Mouse (Mus musculus): ENCODE measurements around the gene Rai14. TPM values are rescaled to one million over a fixed set of nuclear protein-coding genes. Genes with fewer than 3 reads are reported as not detected.
A peak's percentile ranks its signal among the peaks of the same experiment; 100 is the strongest.

Gene Rai14
- polyA plus RNA-seq, 1 experiment from 2014 or later, result 78.9 TPM

DNA sequence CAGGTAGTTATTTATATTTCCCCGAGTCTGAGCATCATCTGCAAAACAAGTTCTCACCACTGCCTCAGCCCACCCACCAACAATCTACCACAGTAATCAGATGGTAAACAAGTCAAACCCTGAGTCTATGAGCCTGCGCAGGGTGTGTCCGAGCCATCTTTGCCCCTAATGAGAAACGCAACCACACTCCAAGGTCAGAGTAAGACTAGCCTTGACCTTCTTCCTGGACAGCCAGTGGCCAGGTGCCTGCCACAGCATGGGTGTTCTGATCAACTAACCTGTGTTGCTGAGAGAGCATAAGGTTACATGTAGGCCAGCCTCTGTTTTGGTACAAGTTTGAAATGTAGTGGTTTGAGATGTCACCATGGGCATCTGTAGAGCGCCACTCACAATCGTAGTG is 7.3 kb downstream of the Rai14 start:
- no peak for ATAC-seq (ENCODE audit: insufficient number of reproducible peaks, insufficient read depth, low FRiP score, low TSS enrichment, low read depth)
- Histone ChIP-seq H3K27ac (no peak overlapping the region), H3K4me2 (no peak overlapping the region), H3K9me3 (peaks cover 4% of the 10 kb centered on the region; the same call in 1 of the 2 replicates), H3K4me1 (peaks cover 55% of the 10 kb centered on the region), H3K36me3 (peaks cover 33% of the 10 kb centered on the region), H3K4me3 (no peak overlapping the region), H3K27me3 (no peaks in the 10 kb centered on the region), H3K9ac (0 out of 2 replicates have a peak overlapping the region, but pooled peaks have one; percentile 21)
- 88% methylated on average over 6 of the region's 6 CpGs for WGBS

- Histone ChIP-seq H3K4me3 (no peak overlapping the region), H3K9me3 (peaks cover 4% of the 10 kb centered on the region; the same call in 1 of the 2 replicates), H3K4me1 (peaks cover 55% of the 10 kb centered on the region), H3K4me2 (no peak overlapping the region), H3K27ac (0 out of 2 replicates have a peak overlapping the region, but pooled peaks have one; percentile 22), H3K27me3 (no peaks in the 10 kb centered on the region), H3K9ac (no peak overlapping the region), H3K36me3 (peaks cover 35% of the 10 kb centered on the region)
- WGBS, result 68% methylated on average over 8 of the region's 8 CpGs
- no peak for ATAC-seq (ENCODE audit: insufficient number of reproducible peaks, insufficient read depth, low FRiP score, low TSS enrichment, low read depth)
These were observed 8.0 kb downstream of the Rai14 start for GRCm38 (mm10) chr15:10706414-10706813.

GRCm38 (mm10) chr15:10705752-10706151 is 8.7 kb downstream of the Rai14 start:
- Histone ChIP-seq H3K27me3 (no peaks in the 10 kb centered on the region), H3K27ac (no peak overlapping the region), H3K4me1 (peaks cover 54% of the 10 kb centered on the region), H3K4me3 (no peak overlapping the region), H3K9me3 (peaks cover 4% of the 10 kb centered on the region; the same call in 1 of the 2 replicates), H3K36me3 (peaks cover 41% of the 10 kb centered on the region), H3K9ac (no peak overlapping the region), H3K4me2 (no peak overlapping the region)
- 51% methylated on average over 5 of the region's 5 CpGs for WGBS
- ATAC-seq (ENCODE audit: insufficient number of reproducible peaks, insufficient read depth, low FRiP score, low TSS enrichment, low read depth), result no peak

- Histone ChIP-seq H3K27ac (peak overlapping the region; percentile 16; the same call in 1 of the 2 replicates), H3K9ac (no peak overlapping the region; the same call in 1 of the 2 replicates), H3K36me3 (peaks cover 33% of the 10 kb centered on the region), H3K9me3 (peaks cover 4% of the 10 kb centered on the region; the same call in 1 of the 2 replicates), H3K4me3 (no peak overlapping the region), H3K27me3 (no peaks in the 10 kb centered on the region), H3K4me2 (no peak overlapping the region), H3K4me1 (peaks cover 56% of the 10 kb centered on the region)
- WGBS, result 59% methylated on average over 8 of the region's 8 CpGs
- ATAC-seq (ENCODE audit: insufficient number of reproducible peaks, insufficient read depth, low FRiP score, low TSS enrichment, low read depth), result 0 out of 2 replicates have a peak, but pooled peaks have one; percentile 63
These were observed 10.1 kb downstream of the Rai14 start for GRCm38 (mm10) chr15:10704328-10704727.

- H3K9me3 ChIP-seq, result no peaks in the 10 kb centered on the region
- peaks cover 12% of the 10 kb centered on the region; the same call in 1 of the 2 replicates for H3K36me3 ChIP-seq
- H3K27ac ChIP-seq, result 0 out of 2 replicates have a peak overlapping the region, but pooled peaks have one; percentile 28
- H3K4me3 ChIP-seq, result no peak overlapping the region
- H3K4me1 ChIP-seq, result peaks cover 63% of the 10 kb centered on the region
- WGBS, result 51% methylated on average over 5 of the region's 5 CpGs
- H3K27me3 ChIP-seq, result no peaks in the 10 kb centered on the region
- ATAC-seq (ENCODE audit: insufficient number of reproducible peaks, insufficient read depth, low FRiP score, low TSS enrichment, low read depth), result no peak
- no peak overlapping the region for H3K4me2 ChIP-seq
- no peak overlapping the region for H3K9ac ChIP-seq
These were observed 12.9 kb downstream of the Rai14 start for GRCm38 (mm10) chr15:10701571-10701970.

- H3K27me3 ChIP-seq, result no peaks in the 10 kb centered on the region
- H3K9ac ChIP-seq, result no peak overlapping the region
- peaks cover 8% of the 10 kb centered on the region; the same call in 1 of the 2 replicates for H3K36me3 ChIP-seq
- H3K4me3 ChIP-seq, result no peak overlapping the region
- no peak overlapping the region for H3K27ac ChIP-seq
- WGBS, result 90% methylated on average over 9 of the region's 9 CpGs
- no peak for ATAC-seq (ENCODE audit: insufficient number of reproducible peaks, insufficient read depth, low FRiP score, low TSS enrichment, low read depth)
- H3K9me3 ChIP-seq, result no peaks in the 10 kb centered on the region
- H3K4me1 ChIP-seq, result peaks cover 60% of the 10 kb centered on the region
- H3K4me2 ChIP-seq, result no peak overlapping the region
These were observed 13.4 kb downstream of the Rai14 start for GRCm38 (mm10) chr15:10700891-10701466.

- peak overlapping the region; percentile 7; the same call in 1 of the 2 replicates for H3K27ac ChIP-seq
- no peak overlapping the region for H3K4me2 ChIP-seq
- no peak for ATAC-seq (ENCODE audit: insufficient number of reproducible peaks, insufficient read depth, low FRiP score, low TSS enrichment, low read depth)
- H3K27me3 ChIP-seq, result no peaks in the 10 kb centered on the region
- no peak overlapping the region for H3K4me3 ChIP-seq
- peaks cover 54% of the 10 kb centered on the region for H3K4me1 ChIP-seq
- H3K36me3 ChIP-seq, result peaks cover 8% of the 10 kb centered on the region; the same call in 1 of the 2 replicates
- H3K9ac ChIP-seq, result no peak overlapping the region
- no peaks in the 10 kb centered on the region for H3K9me3 ChIP-seq
- WGBS, result 74% methylated on average over 8 of the region's 8 CpGs
These were observed 17.8 kb downstream of the Rai14 start for GRCm38 (mm10) chr15:10696478-10697234.

GRCm38 (mm10) chr15:10692627-10693026 is 21.8 kb downstream of the Rai14 start:
- ATAC-seq (ENCODE audit: insufficient number of reproducible peaks, insufficient read depth, low FRiP score, low TSS enrichment, low read depth), result no peak
- Histone ChIP-seq H3K4me2 (no peak overlapping the region), H3K4me3 (no peak overlapping the region), H3K4me1 (peaks cover 66% of the 10 kb centered on the region), H3K27me3 (no peaks in the 10 kb centered on the region), H3K27ac (no peak overlapping the region), H3K36me3 (peaks cover 20% of the 10 kb centered on the region), H3K9ac (no peak overlapping the region), H3K9me3 (no peaks in the 10 kb centered on the region)
- whole genome bisulfite sequencing, result 52% methylated on average over 4 of the region's 4 CpGs

- H3K27me3 ChIP-seq, result no peaks in the 10 kb centered on the region
These were observed 22.9 kb downstream of the Rai14 start for GRCm38 (mm10) chr15:10691481-10691880.

GRCm38 (mm10) chr15:10690973-10691372 is 23.5 kb downstream of the Rai14 start:
- no peak for ATAC-seq (ENCODE audit: insufficient number of reproducible peaks, insufficient read depth, low FRiP score, low TSS enrichment, low read depth)
- H3K36me3 ChIP-seq, result peaks cover 35% of the 10 kb centered on the region
- WGBS, result 63% methylated on average over 5 of the region's 5 CpGs
- no peaks in the 10 kb centered on the region for H3K9me3 ChIP-seq
- H3K4me1 ChIP-seq, result peaks cover 73% of the 10 kb centered on the region
- H3K9ac ChIP-seq, result no peak overlapping the region
- H3K4me3 ChIP-seq, result no peak overlapping the region
- H3K27me3 ChIP-seq, result no peaks in the 10 kb centered on the region
- H3K4me2 ChIP-seq, result peak overlapping the region; percentile 10; the same call in 1 of the 2 replicates
- H3K27ac ChIP-seq, result peak overlapping the region; percentile 71; the same call in 1 of the 2 replicates

More at GRCm38 (mm10) chr15:10691481-10691880, 22.9 kb downstream of the Rai14 start:
- peak overlapping the region; percentile 71; the same call in 1 of the 2 replicates for H3K27ac ChIP-seq
- WGBS, result 30% methylated on average over 6 of the region's 6 CpGs
- H3K4me3 ChIP-seq, result no peak overlapping the region
- H3K4me2 ChIP-seq, result 0 out of 2 replicates have a peak overlapping the region, but pooled peaks have one; percentile 10
- H3K4me1 ChIP-seq, result peaks cover 68% of the 10 kb centered on the region
- peaks cover 31% of the 10 kb centered on the region for H3K36me3 ChIP-seq
- H3K9ac ChIP-seq, result no peak overlapping the region
- no peaks in the 10 kb centered on the region for H3K9me3 ChIP-seq
- ATAC-seq (ENCODE audit: insufficient number of reproducible peaks, insufficient read depth, low FRiP score, low TSS enrichment, low read depth), result no peak

DNA sequence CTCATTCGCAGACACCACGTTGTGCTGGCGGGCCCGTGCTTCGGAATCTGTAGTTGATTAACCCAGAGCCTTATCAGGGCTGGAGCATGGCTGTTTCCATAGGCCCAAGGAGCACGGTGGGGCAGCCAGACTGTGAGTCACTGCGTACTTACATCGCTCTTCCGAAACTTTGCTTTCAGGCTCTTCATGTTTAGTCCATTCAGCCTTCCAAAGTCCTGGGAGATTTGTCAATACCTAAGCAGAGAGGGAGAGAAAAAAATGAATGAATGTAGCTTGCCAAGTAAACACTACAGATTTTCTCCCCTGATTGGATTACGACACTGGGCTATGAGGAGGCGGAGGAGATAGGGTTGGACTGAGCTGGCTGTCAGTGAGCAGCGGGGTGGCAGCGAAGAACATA is 24.2 kb downstream of the Rai14 start:
- Histone ChIP-seq H3K36me3 (peaks cover 38% of the 10 kb centered on the region), H3K4me1 (peaks cover 76% of the 10 kb centered on the region), H3K27ac (peak overlapping the region; percentile 39; the same call in 1 of the 2 replicates), H3K4me2 (no peak overlapping the region), H3K9ac (no peak overlapping the region), H3K27me3 (no peaks in the 10 kb centered on the region), H3K9me3 (no peaks in the 10 kb centered on the region), H3K4me3 (no peak overlapping the region)
- ATAC-seq (ENCODE audit: insufficient number of reproducible peaks, insufficient read depth, low FRiP score, low TSS enrichment, low read depth), result no peak
- WGBS, result 52% methylated on average over 13 of the region's 13 CpGs

Data from embryonic facial prominence, embryonic 13.5 days (tissue).